Mouse (Mus musculus): ENCODE results near the gene Hnrnpl.

GRCm38 (mm10) chr7:28793834-28794233 is 14.5 kb upstream of the Hnrnpl start:
- no peak for TF ChIP-seq POLR2A (IDR thresholded peaks at IDR 0.05; ENCODE audit: insufficient read depth, low read depth, low read length)
- TF ChIP-seq CTCF (IDR thresholded peaks at IDR 0.05) = peak; percentile 73
- no peak for TF ChIP-seq EP300 (IDR thresholded peaks at IDR 0.05; ENCODE audit: insufficient read depth, low read depth, low read length)

Measured in heart, adult 2 months (tissue).